Mouse (Mus musculus) heart, postnatal 0 days (tissue): Measurements from ENCODE around the gene Clec16a.

Experiments used
- CTCF ChIP-seq: IDR thresholded peaks from 2 replicates; pipeline ENCODE4 v1.5.1; 2016; ENCODE audit warnings: antibody characterized with exemption, control low read depth, low read depth
- EP300 ChIP-seq: IDR thresholded peaks from 2 replicates; pipeline ENCODE4 v1.6.1; 2016; ENCODE audit warnings: antibody characterized with exemption, low read depth

DNA sequence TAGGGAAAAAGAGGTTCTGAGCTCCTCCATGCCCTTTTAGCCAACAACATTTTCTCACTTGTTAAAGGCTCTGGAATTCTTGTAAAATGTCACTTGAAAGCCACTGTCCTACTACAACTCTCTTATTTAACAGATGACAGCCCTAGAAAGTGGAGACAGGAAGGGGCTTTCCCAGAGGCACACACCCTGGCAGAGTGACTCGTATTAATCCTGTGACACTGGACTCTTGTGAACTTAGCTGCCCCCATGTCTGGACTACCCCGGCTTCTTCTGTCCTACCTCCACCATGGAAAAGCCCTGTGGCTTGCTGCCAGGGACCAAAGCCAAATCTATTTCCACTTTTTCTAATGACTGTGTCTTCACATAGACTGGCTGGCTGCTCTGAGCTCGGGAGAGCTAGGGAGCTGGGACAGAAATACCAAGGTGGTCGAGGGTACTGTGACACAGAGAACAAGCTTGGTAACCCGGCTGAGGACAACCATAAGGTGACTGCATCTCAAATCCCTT, 47.0 kb upstream of the Clec16a start:
- TF ChIP-seq CTCF: no peak
- TF ChIP-seq EP300: no peak
